Mouse (Mus musculus) intestine, embryonic 14.5 days (tissue): ENCODE data around the gene Plxnc1. TPM values are rescaled to one million over a fixed set of nuclear protein-coding genes. Genes with fewer than 3 reads are reported as not detected.

ENCODE experiments used
- ATAC-seq: fragments of 200-750 bp; cut with Nextera tagmentation; replicated peaks from 2 replicates; pipeline ENCODE4 v1.8.0; 2017; ENCODE audit warnings: low read depth, moderate number of reproducible peaks, moderate TSS enrichment, moderate library complexity; ENCODE audit not compliant: low FRiP score, low TSS enrichment
- DNase-seq: peaks from one replicate; pipeline ENCODE4 v3.0.0-alpha.2; 2018; ENCODE audit warnings: low spot score
- H3K27ac ChIP-seq: fragments of 300-500 bp; sonication (generic); 2 replicates; pipeline ENCODE4 v1.5.1; 2014; ENCODE audit warnings: low read depth, mild to moderate bottlenecking, control low read depth
- H3K27me3 ChIP-seq: fragments of 300-500 bp; sonication (generic); replicated peaks from 2 replicates; pipeline ENCODE4 v1.6.1; 2014; ENCODE audit warnings: low read length, control low read depth; ENCODE audit not compliant: control insufficient read depth, insufficient read depth
- H3K36me3 ChIP-seq: fragments of 300-500 bp; sonication (generic); 2 replicates; pipeline ENCODE4 v1.6.1; 2014; ENCODE audit warnings: low read length, control low read depth; ENCODE audit not compliant: control insufficient read depth, insufficient read depth
- H3K4me1 ChIP-seq: fragments of 300-500 bp; sonication (generic); replicated peaks from 2 replicates; pipeline ENCODE4 v1.6.1; 2014; ENCODE audit warnings: low read length, control low read depth, mixed read lengths; ENCODE audit not compliant: control insufficient read depth, insufficient read depth
- H3K4me2 ChIP-seq: fragments of 300-500 bp; sonication (generic); 2 replicates; pipeline ENCODE4 v1.6.1; 2014; ENCODE audit warnings: low read length
- H3K4me3 ChIP-seq: fragments of 300-500 bp; sonication (generic); 2 replicates; pipeline ENCODE4 v1.5.1; 2014; ENCODE audit warnings: low read depth, low read length, control low read depth, mixed read lengths
- H3K9ac ChIP-seq: fragments of 300-500 bp; sonication (generic); 2 replicates; pipeline ENCODE4 v1.6.1; 2014; ENCODE audit warnings: mild to moderate bottlenecking, low read length
- H3K9me3 ChIP-seq: fragments of 300-500 bp; sonication (generic); 2 replicates; pipeline ENCODE4 v1.6.1; 2016; ENCODE audit warnings: low read length, control low read depth; ENCODE audit not compliant: control insufficient read depth
- WGBS: fragments of 180-500 bp; shearing (Covaris S2); extraction: QIAGEN DNeasy Blood & Tissue Kit; methylation state at CpG from one replicate; pipeline ENCODE4 v1.1.7; 2014; 5-methylcytosine and 5-hydroxymethylcytosine counted together
- polyA plus RNA-seq: library from polyadenylated mRNA; unstranded; fragments of >200 nt; fragmentation: Nextera tagmentation; extraction: Ambion mirVana; gene quantifications from 2 replicates; pipeline ENCODE4 v1.2.1, GENCODE M21; 2014

The Plxnc1 gene
- polyA plus RNA-seq, 1 experiment from 2014 or later: 1.2 TPM

DNA sequence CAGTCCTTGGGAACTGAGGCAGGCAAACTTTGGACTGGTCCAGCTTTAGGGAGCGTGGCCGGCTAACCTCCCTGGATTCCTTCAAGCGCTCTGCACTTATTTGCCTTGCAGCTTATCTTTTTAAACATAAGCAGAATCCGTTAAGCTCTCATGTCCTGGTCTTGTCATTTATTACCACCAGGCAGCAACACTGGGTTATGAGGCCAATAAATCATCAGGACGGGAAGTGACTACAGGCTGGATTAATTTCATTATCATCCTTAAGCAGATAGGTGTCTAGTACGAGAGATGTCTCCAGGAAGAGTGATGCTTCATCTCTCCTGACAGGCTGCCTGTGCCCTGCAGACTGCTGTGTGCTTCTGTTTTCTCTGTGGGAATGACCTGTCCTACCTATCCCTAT is 136.4 kb downstream of the Plxnc1 start:
- Histone ChIP-seq H3K27ac (no peak overlapping the region), H3K9me3 (no peaks in the 10 kb centered on the region), H3K4me2 (no peak overlapping the region), H3K27me3 (0 out of 2 replicates have a peak, but pooled peaks cover 4% of the 10 kb centered on the region), H3K9ac (no peak overlapping the region), H3K4me3 (no peak overlapping the region), H3K36me3 (no peaks in the 10 kb centered on the region), H3K4me1 (peaks cover 5% of the 10 kb centered on the region; the same call in 1 of the 2 replicates)
- DNase-seq (no peak), ATAC-seq (no peak)
- WGBS: 21% methylated on average over 6 of the region's 6 CpGs

DNA sequence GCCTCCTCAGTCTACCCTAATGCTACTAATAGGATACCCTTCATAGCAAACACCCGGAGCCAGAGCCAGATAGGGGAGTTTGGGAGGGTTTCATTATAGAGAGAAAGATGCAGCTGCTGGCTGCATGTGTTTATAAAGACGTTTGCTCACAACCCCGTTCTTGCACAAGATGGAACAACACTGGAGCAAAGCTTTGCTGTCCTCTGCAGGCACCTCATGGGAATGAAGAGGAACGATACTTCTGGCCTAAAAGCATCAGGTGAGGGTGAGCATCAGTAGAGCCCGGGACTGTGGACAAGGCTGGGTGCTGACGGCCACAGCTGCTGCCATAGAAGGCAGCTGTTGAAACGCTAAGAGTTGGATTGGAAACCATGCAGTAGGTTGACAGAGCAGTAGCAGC is 137.3 kb downstream of the Plxnc1 start:
- no peaks in the 10 kb centered on the region for H3K9me3 ChIP-seq
- H3K9ac ChIP-seq: no peak overlapping the region
- no peak overlapping the region for H3K27ac ChIP-seq
- 60% methylated on average over 7 of the region's 7 CpGs for WGBS
- ATAC-seq (no peak), DNase-seq (no peak)
- H3K4me3 ChIP-seq: no peak overlapping the region
- peaks cover 5% of the 10 kb centered on the region; the same call in 1 of the 2 replicates for H3K4me1 ChIP-seq
- H3K4me2 ChIP-seq: no peak overlapping the region
- 0 out of 2 replicates have a peak, but pooled peaks cover 4% of the 10 kb centered on the region for H3K27me3 ChIP-seq
- no peaks in the 10 kb centered on the region for H3K36me3 ChIP-seq

DNA sequence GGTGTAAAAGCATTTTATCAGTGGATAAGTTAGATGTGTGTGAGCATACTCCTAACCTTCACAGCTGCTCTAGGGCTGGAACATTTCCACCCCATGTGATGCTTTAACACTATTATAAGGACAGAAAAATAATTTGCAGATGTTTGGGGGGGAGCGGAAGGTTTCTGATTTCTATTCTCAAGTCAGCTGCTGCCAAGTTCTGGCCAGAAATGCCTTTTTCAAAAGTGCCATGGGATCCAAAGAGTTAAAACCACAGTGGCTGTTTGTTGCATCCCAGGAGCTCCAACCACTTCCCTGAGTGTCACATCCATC is 139.8 kb downstream of the Plxnc1 start:
- H3K4me2 ChIP-seq: no peak overlapping the region
- H3K4me1 ChIP-seq: peaks cover 5% of the 10 kb centered on the region; the same call in 1 of the 2 replicates
- H3K9ac ChIP-seq: no peak overlapping the region
- no peak overlapping the region for H3K27ac ChIP-seq
- 92% methylated on average over 1 of the region's 1 CpGs for WGBS
- no peak overlapping the region for H3K4me3 ChIP-seq
- no peaks in the 10 kb centered on the region for H3K36me3 ChIP-seq
- no peaks in the 10 kb centered on the region for H3K9me3 ChIP-seq
- ATAC-seq: no peak
- H3K27me3 ChIP-seq: 0 out of 2 replicates have a peak, but pooled peaks cover 4% of the 10 kb centered on the region
- no peak for DNase-seq

DNA sequence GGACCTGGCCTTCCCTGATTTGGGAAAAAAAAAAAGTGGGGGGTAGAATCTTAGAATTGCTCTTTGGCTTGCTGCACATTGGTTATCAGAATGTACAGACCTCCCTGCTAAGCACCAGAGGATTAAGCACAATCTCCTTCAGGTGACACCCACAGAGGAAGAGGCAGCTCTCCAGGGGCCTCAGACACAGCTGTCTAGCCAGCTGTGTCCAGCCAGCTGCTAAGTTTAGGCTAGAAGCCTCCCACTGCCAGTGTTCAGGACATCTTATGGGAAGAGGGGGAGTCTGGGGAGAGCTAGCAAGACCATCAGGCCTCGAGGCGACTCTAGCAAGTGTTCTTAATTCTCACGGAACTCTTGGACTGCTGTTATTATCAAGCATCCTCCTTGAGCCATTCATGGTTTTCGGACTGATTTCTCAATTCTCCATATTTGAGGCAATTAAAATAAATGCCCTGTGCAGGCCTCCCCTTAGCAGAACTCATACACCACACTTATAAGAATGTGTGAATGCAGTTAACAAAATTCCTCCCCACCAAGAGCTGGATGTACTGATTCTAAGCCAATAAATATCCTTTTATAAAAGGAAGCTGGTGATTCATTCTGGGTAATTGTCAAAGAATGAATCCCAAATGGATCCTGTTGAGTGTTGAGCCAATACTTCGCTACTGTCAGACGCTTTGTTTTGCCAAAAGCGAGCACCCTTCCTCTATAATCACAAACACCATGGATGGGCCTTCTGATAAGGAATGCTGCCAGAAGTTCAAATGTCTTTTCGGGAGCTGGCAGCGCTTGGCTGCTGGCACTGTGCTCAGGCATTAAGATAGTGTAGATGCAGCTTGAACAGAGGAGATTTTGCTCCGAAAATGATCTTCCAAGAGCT is 140.4 kb downstream of the Plxnc1 start:
- Histone ChIP-seq H3K9me3 (no peaks in the 10 kb centered on the region), H3K27me3 (0 out of 2 replicates have a peak, but pooled peaks cover under 1% of the 10 kb centered on the region), H3K9ac (no peak overlapping the region), H3K4me1 (peaks cover 5% of the 10 kb centered on the region; the same call in 1 of the 2 replicates), H3K27ac (no peak overlapping the region), H3K36me3 (no peaks in the 10 kb centered on the region), H3K4me2 (no peak overlapping the region), H3K4me3 (no peak overlapping the region)
- DNase-seq (no peak), ATAC-seq (no peak)
- 80% methylated on average over 10 of the region's 10 CpGs for WGBS

DNA sequence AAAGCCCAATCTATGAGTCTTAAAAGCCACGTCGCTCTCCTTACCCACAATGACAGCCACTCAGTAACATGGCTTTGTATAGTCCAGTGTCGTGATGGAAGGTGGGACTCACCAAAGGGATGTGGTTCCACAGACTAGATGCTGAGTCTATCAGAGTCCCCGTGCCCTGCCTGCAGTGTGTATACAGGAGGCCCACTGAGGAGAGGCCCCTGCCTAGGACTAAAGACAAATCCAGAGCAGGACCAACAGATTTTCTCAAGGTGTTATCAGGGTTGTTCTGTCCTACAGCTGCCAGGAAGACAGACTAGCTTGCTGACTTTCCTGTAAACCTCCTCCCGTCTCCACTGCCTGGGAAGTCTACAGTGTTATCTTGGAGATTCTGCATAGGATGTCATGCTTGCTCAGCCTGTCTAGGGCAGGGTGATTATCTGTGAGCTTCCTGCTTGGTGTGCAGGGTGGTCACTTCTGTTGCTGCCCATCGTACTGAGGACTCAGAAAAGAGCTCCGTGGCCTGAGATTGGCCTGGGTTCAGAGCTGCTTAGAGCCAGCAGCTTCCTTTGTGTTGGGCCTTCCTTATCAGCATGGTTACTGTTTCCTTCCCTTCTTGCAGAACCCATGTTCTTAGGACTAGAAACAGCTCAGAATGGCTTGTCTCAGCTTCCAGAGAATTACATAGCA is 143.8 kb downstream of the Plxnc1 start:
- ATAC-seq (no peak), DNase-seq (no peak)
- Histone ChIP-seq H3K4me3 (no peak overlapping the region), H3K9ac (no peak overlapping the region), H3K36me3 (no peaks in the 10 kb centered on the region), H3K4me2 (no peak overlapping the region), H3K27ac (no peak overlapping the region), H3K9me3 (no peaks in the 10 kb centered on the region), H3K27me3 (no peaks in the 10 kb centered on the region), H3K4me1 (no peaks in the 10 kb centered on the region)
- 76% methylated on average over 7 of the region's 7 CpGs for WGBS

DNA sequence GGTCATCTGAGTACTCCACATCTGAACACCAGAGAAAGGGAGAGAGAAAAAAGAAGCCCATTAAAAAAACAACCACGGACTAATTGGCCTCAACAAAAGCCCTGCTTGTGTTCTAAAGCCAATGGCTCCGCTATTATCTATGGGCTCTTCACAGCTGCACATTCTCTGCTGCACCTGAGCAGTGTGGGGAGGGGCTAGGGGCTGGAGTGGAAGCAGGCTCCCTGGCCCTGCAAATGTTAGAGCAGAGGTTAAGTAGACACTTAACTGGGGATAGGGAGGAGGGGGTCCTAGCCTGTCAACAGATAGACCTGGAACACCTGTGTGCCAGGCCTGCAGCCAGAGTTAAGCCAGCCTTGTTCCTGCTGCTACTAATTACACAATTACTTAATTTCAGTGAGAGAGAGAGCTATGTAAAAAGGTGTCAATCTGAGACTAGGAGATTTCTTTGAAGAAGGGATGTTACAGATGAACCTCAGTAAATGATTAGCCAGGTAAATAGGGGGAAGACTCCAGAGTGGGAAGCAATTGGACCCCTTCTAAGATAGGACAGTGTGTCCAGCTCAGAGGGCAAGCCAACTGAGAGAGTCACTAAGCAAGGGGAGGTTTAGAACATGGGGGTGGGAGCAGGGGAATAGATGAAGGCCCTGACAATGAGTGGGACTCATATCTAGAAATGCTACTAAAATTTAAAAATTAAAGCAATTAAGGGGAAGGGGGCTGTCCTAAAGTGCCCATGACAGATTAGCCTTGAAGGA is 145.0 kb downstream of the Plxnc1 start:
- H3K9me3 ChIP-seq: no peaks in the 10 kb centered on the region
- H3K4me3 ChIP-seq: no peak overlapping the region
- H3K4me1 ChIP-seq: no peaks in the 10 kb centered on the region
- no peak overlapping the region for H3K27ac ChIP-seq
- no peaks in the 10 kb centered on the region for H3K36me3 ChIP-seq
- H3K4me2 ChIP-seq: no peak overlapping the region
- 33% methylated on average over 2 of the region's 2 CpGs for WGBS
- DNase-seq (peak; percentile 29), ATAC-seq (no peak)
- H3K27me3 ChIP-seq: no peaks in the 10 kb centered on the region
- H3K9ac ChIP-seq: no peak overlapping the region

DNA sequence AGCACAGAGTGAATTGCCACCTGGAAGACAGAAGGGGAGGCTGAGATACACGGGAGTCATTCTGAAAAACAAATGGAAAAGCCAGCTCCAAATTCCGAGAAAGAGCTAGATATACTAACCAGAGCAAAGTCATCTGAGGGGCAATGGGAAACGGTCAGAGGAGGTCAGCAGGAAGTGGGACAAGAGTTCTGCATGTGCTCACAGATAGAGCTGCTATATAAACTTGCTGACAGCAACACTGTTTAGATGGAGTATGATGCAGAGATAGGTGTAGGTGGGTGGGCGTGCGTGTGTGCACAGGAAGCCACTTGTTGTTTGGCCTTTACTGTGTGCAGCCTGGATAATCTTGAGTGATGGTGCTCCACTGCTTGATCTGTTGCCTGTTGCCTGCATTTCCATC is 146.5 kb downstream of the Plxnc1 start:
- Histone ChIP-seq H3K9ac (no peak overlapping the region), H3K36me3 (no peaks in the 10 kb centered on the region), H3K27me3 (no peaks in the 10 kb centered on the region), H3K9me3 (no peaks in the 10 kb centered on the region), H3K4me1 (no peaks in the 10 kb centered on the region), H3K4me2 (no peak overlapping the region), H3K4me3 (no peak overlapping the region), H3K27ac (no peak overlapping the region)
- 32% methylated on average over 5 of the region's 5 CpGs for WGBS
- DNase-seq (no peak), ATAC-seq (no peak)

DNA sequence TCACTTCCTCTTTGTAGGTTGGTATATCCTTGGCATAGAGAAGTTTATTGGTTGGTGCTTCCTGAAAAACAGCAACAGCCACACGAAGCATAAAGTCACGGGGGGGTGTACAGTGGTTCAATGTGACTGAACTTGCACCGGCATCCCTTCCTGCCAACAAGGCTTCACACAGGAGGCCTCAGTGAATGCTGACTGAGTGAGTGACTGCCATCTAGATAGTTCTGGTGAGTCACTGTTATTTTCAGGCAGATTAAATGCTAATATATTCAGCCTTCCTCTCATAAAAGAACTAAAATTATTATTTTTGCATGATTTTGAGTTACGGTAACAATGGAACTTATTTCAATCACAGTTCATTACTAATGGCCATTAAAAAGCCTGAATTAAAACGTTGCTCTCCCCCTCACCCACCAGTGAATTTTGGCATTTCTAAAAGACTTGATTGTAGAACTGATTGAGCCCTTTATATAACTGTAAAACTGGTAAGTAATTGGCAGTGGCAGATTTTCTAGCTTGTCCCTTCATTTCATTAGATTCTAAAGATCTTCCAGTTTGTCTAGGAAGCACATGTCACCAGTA is 149.9 kb downstream of the Plxnc1 start:
- no peak overlapping the region for H3K9ac ChIP-seq
- DNase-seq (no peak), ATAC-seq (no peak)
- no peak overlapping the region for H3K4me3 ChIP-seq
- H3K36me3 ChIP-seq: 0 out of 2 replicates have a peak, but pooled peaks cover 2% of the 10 kb centered on the region
- H3K4me2 ChIP-seq: no peak overlapping the region
- WGBS: 91% methylated on average over 5 of the region's 5 CpGs
- no peaks in the 10 kb centered on the region for H3K27me3 ChIP-seq
- H3K4me1 ChIP-seq: no peaks in the 10 kb centered on the region
- no peaks in the 10 kb centered on the region for H3K9me3 ChIP-seq
- no peak overlapping the region for H3K27ac ChIP-seq
